In genomic region chr19:41932686-41933085, GRCm38 (mm10) we compare ENCODE assay signal across 8 mouse cellular contexts. TPM values are rescaled to one million over a fixed set of nuclear protein-coding genes. Genes with fewer than 3 reads are reported as not detected.
DNase-seq lines count a peak whose midpoint lies in the region; ATAC-seq and TF ChIP-seq lines count a peak whose summit lies in the region.

No protein-coding gene starts in this region.

- 0 out of 2 replicates have a peak, but pooled peaks cover 5% of the 10 kb centered on the region for H3K36me3 ChIP-seq in kidney, postnatal 0 days (ENCODE audit: insufficient read depth, low read length)
- H3K36me3 ChIP-seq in ES-E14 (ENCODE audit: control insufficient read depth, insufficient read depth, low read length, poor library complexity, severe bottlenecking), result peaks cover 22% of the 10 kb centered on the region
- H3K36me3 ChIP-seq in embryonic facial prominence, embryonic 13.5 days, result peaks cover 41% of the 10 kb centered on the region
- H3K36me3 ChIP-seq in limb, embryonic 11.5 days (ENCODE audit: control insufficient read depth, insufficient read depth, low read length), result peaks cover 3% of the 10 kb centered on the region
- peaks cover 33% of the 10 kb centered on the region for H3K36me3 ChIP-seq in neural tube, embryonic 13.5 days

- H3K27me3 ChIP-seq in kidney, postnatal 0 days (ENCODE audit: insufficient read depth, low read length), result no peaks in the 10 kb centered on the region
- no peaks in the 10 kb centered on the region for H3K27me3 ChIP-seq in embryonic facial prominence, embryonic 13.5 days
- H3K27me3 ChIP-seq in limb, embryonic 11.5 days (ENCODE audit: control insufficient read depth, insufficient read depth, low read length), result no peaks in the 10 kb centered on the region
- H3K27me3 ChIP-seq in neural tube, embryonic 13.5 days, result no peaks in the 10 kb centered on the region

- peak overlapping the region; percentile 61 for H3K4me2 ChIP-seq in kidney, postnatal 0 days (ENCODE audit: low read length)
- peak overlapping the region; percentile 93 for H3K4me2 ChIP-seq in embryonic facial prominence, embryonic 13.5 days
- peak overlapping the region; percentile 77 for H3K4me2 ChIP-seq in limb, embryonic 11.5 days (ENCODE audit: low read depth, severe bottlenecking)
- peak overlapping the region; percentile 94 for H3K4me2 ChIP-seq in neural tube, embryonic 13.5 days

- DNase-seq in kidney, postnatal 0 days (ENCODE audit: low spot score), result peak; percentile 14
- DNase-seq in kidney, adult 11 months, result no peak
- DNase-seq in ES-E14 (ENCODE audit: low read depth, low spot score), result no peak
- no peak for DNase-seq in limb, embryonic 11.5 days (ENCODE audit: low spot score)
- DNase-seq in layer of hippocampus, adult 18-20 months (ENCODE audit: low spot score in 2 of 2), result no peak
- no peak for DNase-seq in urinary bladder, postnatal 4 days (ENCODE audit: low spot score in 2 of 2)

- peak overlapping the region; percentile 64 for H3K4me3 ChIP-seq in kidney, postnatal 0 days (replicated peaks; ENCODE audit: low read depth, low read length)
- H3K4me3 ChIP-seq in ES-E14 (ENCODE audit: insufficient read depth in 1 of 2, low read depth in 1 of 2, low read length in 2 of 2, poor library complexity in 1 of 2, severe bottlenecking in 1 of 2), result peak overlapping the region; percentile 88 to 100
- peak overlapping the region; percentile 98 for H3K4me3 ChIP-seq in embryonic facial prominence, embryonic 13.5 days
- peak overlapping the region; percentile 96 for H3K4me3 ChIP-seq in limb, embryonic 11.5 days (ENCODE audit: low read depth, low read length)
- H3K4me3 ChIP-seq in neural tube, embryonic 13.5 days, result peak overlapping the region; percentile 96

- no peaks in the 10 kb centered on the region for H3K9me3 ChIP-seq in kidney, postnatal 0 days (replicated peaks; ENCODE audit: low read length)
- no peaks in the 10 kb centered on the region for H3K9me3 ChIP-seq in ES-E14 (ENCODE audit: control insufficient read depth, insufficient read depth, low read depth, low read length)
- H3K9me3 ChIP-seq in embryonic facial prominence, embryonic 13.5 days, result no peaks in the 10 kb centered on the region
- H3K9me3 ChIP-seq in limb, embryonic 11.5 days (ENCODE audit: control insufficient read depth, low read length), result no peaks in the 10 kb centered on the region
- H3K9me3 ChIP-seq in neural tube, embryonic 13.5 days, result no peaks in the 10 kb centered on the region

- H3K27ac ChIP-seq in kidney, postnatal 0 days, result 0 out of 2 replicates have a peak overlapping the region, but pooled peaks have one; percentile 1
- no peak overlapping the region for H3K27ac ChIP-seq in ES-E14 (ENCODE audit: insufficient read depth, low read depth, low read length, poor library complexity, severe bottlenecking)
- H3K27ac ChIP-seq in embryonic facial prominence, embryonic 13.5 days, result peak overlapping the region; percentile 62
- no peak overlapping the region for H3K27ac ChIP-seq in limb, embryonic 11.5 days (replicated peaks; ENCODE audit: low read depth, low read length)
- peak overlapping the region; percentile 74 for H3K27ac ChIP-seq in neural tube, embryonic 13.5 days (replicated peaks)

- peak overlapping the region; percentile 57 for H3K9ac ChIP-seq in kidney, postnatal 0 days (ENCODE audit: low read depth, low read length)
- H3K9ac ChIP-seq in ES-E14 (ENCODE audit: insufficient read depth, low read depth, low read length, poor library complexity, severe bottlenecking), result peak overlapping the region; percentile 90
- peak overlapping the region; percentile 83 for H3K9ac ChIP-seq in embryonic facial prominence, embryonic 13.5 days
- H3K9ac ChIP-seq in limb, embryonic 11.5 days (ENCODE audit: low read length), result peak overlapping the region; percentile 76
- peak overlapping the region; percentile 85 for H3K9ac ChIP-seq in neural tube, embryonic 13.5 days

- WGBS in kidney, postnatal 0 days, result under 1% methylated on average over 28 of the region's 28 CpGs
- WGBS in embryonic facial prominence, embryonic 13.5 days, result under 1% methylated on average over 28 of the region's 28 CpGs
- WGBS in limb, embryonic 11.5 days, result under 1% methylated on average over 28 of the region's 28 CpGs
- WGBS in neural tube, embryonic 13.5 days, result under 1% methylated on average over 28 of the region's 28 CpGs

- H3K4me1 ChIP-seq in kidney, postnatal 0 days (replicated peaks; ENCODE audit: insufficient read depth, low read length), result peaks cover 4% of the 10 kb centered on the region
- 0 out of 4 replicates have a peak, but pooled peaks cover 0 to 4% of the 10 kb centered on the region in 2 experiments for H3K4me1 ChIP-seq in ES-E14 (ENCODE audit: control insufficient read depth in 2 of 2, insufficient read depth in 2 of 2, low read length in 2 of 2, poor library complexity in 1 of 2)
- H3K4me1 ChIP-seq in embryonic facial prominence, embryonic 13.5 days, result peaks cover 18% of the 10 kb centered on the region
- H3K4me1 ChIP-seq in limb, embryonic 11.5 days (ENCODE audit: control insufficient read depth, insufficient read depth, low read length), result peaks cover 5% of the 10 kb centered on the region
- peaks cover 25% of the 10 kb centered on the region for H3K4me1 ChIP-seq in neural tube, embryonic 13.5 days (replicated peaks)

- in situ Hi-C loops in ES-E14 (cut with MboI; ENCODE audit: low sequenced_read_pairs in 2 of 2, unreplicated experiment in 2 of 2), result no loop called here

- peak; percentile 19; the same call in 1 of the 2 replicates for ATAC-seq in kidney, postnatal 0 days (replicated peaks; ENCODE audit: low FRiP score, low read depth)
- peak; percentile 2; the same call in 1 of the 2 replicates for ATAC-seq in embryonic facial prominence, embryonic 13.5 days (ENCODE audit: insufficient number of reproducible peaks, insufficient read depth, low FRiP score, low TSS enrichment, low read depth)
- no peak for ATAC-seq in limb, embryonic 11.5 days (ENCODE audit: insufficient number of reproducible peaks, low FRiP score, low TSS enrichment, low read depth)
- peak; percentile 28; the same call in 1 of the 2 replicates for ATAC-seq in neural tube, embryonic 13.5 days (ENCODE audit: low read depth)

- no peak for TF ChIP-seq CTCF in kidney, postnatal 0 days (IDR thresholded peaks at IDR 0.05; ENCODE audit: low read depth)

TF ChIP-seq in ES-E14, 5 proteins besides CTCF, POLR2A, EP300 and RAD21:
- TF ChIP-seq ZNF384 (IDR thresholded peaks at IDR 0.05; ENCODE audit: low read depth, low read length) (no peak), CHD2 (IDR thresholded peaks at IDR 0.05; ENCODE audit: low read depth, low read length) (no peak), HCFC1 (IDR thresholded peaks at IDR 0.05; ENCODE audit: borderline replicate concordance, insufficient read depth, low read length) (no peak), ZC3H11A (IDR thresholded peaks at IDR 0.05; ENCODE audit: borderline replicate concordance, low read depth, low read length) (no peak), MAFK (IDR thresholded peaks at IDR 0.05; ENCODE audit: insufficient read depth, low read depth, low read length) (no peak)

RNA-seq across cellular contexts. Expression of gene Exosc1, which starts 0.5 kb away (rescaled TPM):
- polyA plus RNA-seq in kidney, postnatal 0 days (2015; fragmentation: Nextera tagmentation; extraction: Ambion mirVana), result 69.3 and 70.2 TPM in 2 replicates
- 45.2 and 48.2 TPM in 2 replicates for total RNA-seq in ES-E14 (2012; rRNA removed)
- 88.2 and 90.2 TPM in 2 replicates for polyA plus RNA-seq in embryonic facial prominence, embryonic 13.5 days (2015; fragmentation: Nextera tagmentation; extraction: Ambion mirVana)
- polyA plus RNA-seq in limb, embryonic 11.5 days (2014; fragmentation: Nextera tagmentation; extraction: Ambion mirVana), result 86.2 and 91.6 TPM in 2 replicates
- 64.4 and 69.4 TPM in 2 replicates for polyA plus RNA-seq in neural tube, embryonic 13.5 days (2015; fragmentation: Nextera tagmentation; extraction: Ambion mirVana)
- 10 to 100 TPM; 24.9 to 28.3 TPM for total RNA-seq in layer of hippocampus, adult 18-20 months (2021)

RNA-seq across cellular contexts. Expression of gene Zdhhc16, which starts 0.6 kb away (rescaled TPM):
- 70.0 and 73.4 TPM in 2 replicates for polyA plus RNA-seq in kidney, postnatal 0 days (2015; fragmentation: Nextera tagmentation; extraction: Ambion mirVana)
- 62.7 and 73.7 TPM in 2 replicates for total RNA-seq in ES-E14 (2012; rRNA removed)
- 91.2 and 97.3 TPM in 2 replicates for polyA plus RNA-seq in embryonic facial prominence, embryonic 13.5 days (2015; fragmentation: Nextera tagmentation; extraction: Ambion mirVana)
- 69.3 and 72.1 TPM in 2 replicates for polyA plus RNA-seq in limb, embryonic 11.5 days (2014; fragmentation: Nextera tagmentation; extraction: Ambion mirVana)
- 75.4 and 76.1 TPM in 2 replicates for polyA plus RNA-seq in neural tube, embryonic 13.5 days (2015; fragmentation: Nextera tagmentation; extraction: Ambion mirVana)
- 10 to 100 TPM; 34.6 to 38.8 TPM for total RNA-seq in layer of hippocampus, adult 18-20 months (2021)

RNA-seq across cellular contexts. Expression of gene Pgam1, which starts 21.0 kb away (rescaled TPM):
- 488 and 525 TPM in 2 replicates for polyA plus RNA-seq in kidney, postnatal 0 days (2015; fragmentation: Nextera tagmentation; extraction: Ambion mirVana)
- 762 and 881 TPM in 2 replicates for total RNA-seq in ES-E14 (2012; rRNA removed)
- polyA plus RNA-seq in embryonic facial prominence, embryonic 13.5 days (2015; fragmentation: Nextera tagmentation; extraction: Ambion mirVana), result 539 and 631 TPM in 2 replicates
- polyA plus RNA-seq in limb, embryonic 11.5 days (2014; fragmentation: Nextera tagmentation; extraction: Ambion mirVana), result 820 and 869 TPM in 2 replicates
- 458 and 477 TPM in 2 replicates for polyA plus RNA-seq in neural tube, embryonic 13.5 days (2015; fragmentation: Nextera tagmentation; extraction: Ambion mirVana)
- 100 to 1,000 TPM; 541 to 553 TPM for total RNA-seq in layer of hippocampus, adult 18-20 months (2021)

RNA-seq across cellular contexts. Expression of gene Rrp12, which starts 36.7 kb away (rescaled TPM):
- polyA plus RNA-seq in kidney, postnatal 0 days (2015; fragmentation: Nextera tagmentation; extraction: Ambion mirVana), result 7.9 and 9.3 TPM in 2 replicates
- 48.6 and 55.6 TPM in 2 replicates for total RNA-seq in ES-E14 (2012; rRNA removed)
- 15.2 and 16.8 TPM in 2 replicates for polyA plus RNA-seq in embryonic facial prominence, embryonic 13.5 days (2015; fragmentation: Nextera tagmentation; extraction: Ambion mirVana)
- 16.1 and 18.4 TPM in 2 replicates for polyA plus RNA-seq in limb, embryonic 11.5 days (2014; fragmentation: Nextera tagmentation; extraction: Ambion mirVana)
- polyA plus RNA-seq in neural tube, embryonic 13.5 days (2015; fragmentation: Nextera tagmentation; extraction: Ambion mirVana), result 15.4 and 15.6 TPM in 2 replicates
- total RNA-seq in layer of hippocampus, adult 18-20 months (2021), result 10 to 100 TPM; 31.8 to 32.2 TPM

RNA-seq across cellular contexts. Expression of gene Mms19, which starts 48.3 kb away (rescaled TPM):
- 23.3 and 26.1 TPM in 2 replicates for polyA plus RNA-seq in kidney, postnatal 0 days (2015; fragmentation: Nextera tagmentation; extraction: Ambion mirVana)
- 59.6 and 91.5 TPM in 2 replicates for total RNA-seq in ES-E14 (2012; rRNA removed)
- polyA plus RNA-seq in embryonic facial prominence, embryonic 13.5 days (2015; fragmentation: Nextera tagmentation; extraction: Ambion mirVana), result 41.2 and 41.7 TPM in 2 replicates
- polyA plus RNA-seq in limb, embryonic 11.5 days (2014; fragmentation: Nextera tagmentation; extraction: Ambion mirVana), result 40.1 and 50.5 TPM in 2 replicates
- 32.8 and 37.1 TPM in 2 replicates for polyA plus RNA-seq in neural tube, embryonic 13.5 days (2015; fragmentation: Nextera tagmentation; extraction: Ambion mirVana)
- 10 to 100 TPM; 28.7 to 34.6 TPM for total RNA-seq in layer of hippocampus, adult 18-20 months (2021)

Comparison
In these comparisons a context has a peak if more than half of its experiments do, and no peak if none do; other contexts are left out.
1. H3K27ac ChIP-seq: peak in kidney, postnatal 0 days (single experiment), embryonic facial prominence, embryonic 13.5 days (single experiment) and neural tube, embryonic 13.5 days (single experiment); none in ES-E14 (single experiment) and limb, embryonic 11.5 days (single experiment).
2. Peak in every context shown above with its lines, with median percentiles within 50 percentile points of each other: H3K4me2 ChIP-seq, H3K4me3 ChIP-seq and H3K9ac ChIP-seq.